Mouse (Mus musculus): ENCODE results near the gene Mfap4.

Mfap4 gene

GRCm38 (mm10) chr11:61484613-61485540 is at the start of gene Mfap4:
Gene Mfap4, plus strand, starts transcription at chr11:61485431.
- peak; percentile 84 for DNase-seq (ENCODE audit: extremely low spot score, low spot score)

- DNase-seq (ENCODE audit: extremely low spot score, low spot score): no peak
These were observed 48.9 kb upstream of the Mfap4 start for GRCm38 (mm10) chr11:61436298-61436697.

GRCm38 (mm10) chr11:61439170-61439569 is 46.1 kb upstream of the Mfap4 start:
- no peak for DNase-seq (ENCODE audit: extremely low spot score, low spot score)

- no peak for DNase-seq (ENCODE audit: extremely low spot score, low spot score)
These were observed 44.8 kb upstream of the Mfap4 start for GRCm38 (mm10) chr11:61440416-61440815.

- no peak for DNase-seq (ENCODE audit: extremely low spot score, low spot score)
These were observed 43.6 kb upstream of the Mfap4 start for GRCm38 (mm10) chr11:61441670-61442069.

GRCm38 (mm10) chr11:61443807-61444206 is 41.4 kb upstream of the Mfap4 start:
- no peak for DNase-seq (ENCODE audit: extremely low spot score, low spot score)

- DNase-seq (ENCODE audit: extremely low spot score, low spot score): no peak
These were observed 37.9 kb upstream of the Mfap4 start for GRCm38 (mm10) chr11:61447296-61447695.

GRCm38 (mm10) chr11:61448041-61448440 is 37.2 kb upstream of the Mfap4 start:
- no peak for DNase-seq (ENCODE audit: extremely low spot score, low spot score)

- DNase-seq (ENCODE audit: extremely low spot score, low spot score): no peak
These were observed 36.5 kb upstream of the Mfap4 start for GRCm38 (mm10) chr11:61448599-61449225.

- DNase-seq (ENCODE audit: extremely low spot score, low spot score): no peak
These were observed 35.5 kb upstream of the Mfap4 start for GRCm38 (mm10) chr11:61449499-61450292.

GRCm38 (mm10) chr11:61464071-61464470 is 21.2 kb upstream of the Mfap4 start:
- no peak for DNase-seq (ENCODE audit: extremely low spot score, low spot score)

- DNase-seq (ENCODE audit: extremely low spot score, low spot score): no peak
These were observed 19.8 kb upstream of the Mfap4 start for GRCm38 (mm10) chr11:61465422-61465821.

GRCm38 (mm10) chr11:61468534-61468933 is 16.7 kb upstream of the Mfap4 start:
- DNase-seq (ENCODE audit: extremely low spot score, low spot score): no peak

- no peak for DNase-seq (ENCODE audit: extremely low spot score, low spot score)
These were observed 15.8 kb upstream of the Mfap4 start for GRCm38 (mm10) chr11:61469317-61469917.

GRCm38 (mm10) chr11:61470880-61471279 is 14.4 kb upstream of the Mfap4 start:
- no peak for DNase-seq (ENCODE audit: extremely low spot score, low spot score)

GRCm38 (mm10) chr11:61473630-61474029 is 11.6 kb upstream of the Mfap4 start:
- DNase-seq (ENCODE audit: extremely low spot score, low spot score): no peak

GRCm38 (mm10) chr11:61476786-61477382 is 8.3 kb upstream of the Mfap4 start:
- DNase-seq (ENCODE audit: extremely low spot score, low spot score): no peak

- no peak for DNase-seq (ENCODE audit: extremely low spot score, low spot score)
These were observed 7.4 kb upstream of the Mfap4 start for GRCm38 (mm10) chr11:61477566-61478508.

- no peak for DNase-seq (ENCODE audit: extremely low spot score, low spot score)
These were observed 6.4 kb upstream of the Mfap4 start for GRCm38 (mm10) chr11:61478788-61479187.

Data from neural tube, embryonic 10.5 days (tissue).